Mouse (Mus musculus): ENCODE measurements around the gene Dlx3.

- TF ChIP-seq MYOG (IDR thresholded peaks at IDR 0.05; ENCODE audit: control insufficient read depth, extremely low read depth, insufficient read length) (no peak), CTCF (IDR thresholded peaks at IDR 0.05; ENCODE audit: control insufficient read depth, insufficient read depth, insufficient read length) (no peak), USF1 (IDR thresholded peaks at IDR 0.05; ENCODE audit: low read depth) (no peak), FOSL1 (IDR thresholded peaks at IDR 0.05; ENCODE audit: insufficient read depth, low read length, poor library complexity, severe bottlenecking) (no peak), MAX (IDR thresholded peaks at IDR 0.05) (no peak), MYOD1 (IDR thresholded peaks at IDR 0.05; ENCODE audit: control insufficient read depth, insufficient read length, low read depth) (peak; percentile 58)
Observed at GRCm38 (mm10) chr11:95125366-95125948, 5.5 kb downstream of the Dlx3 start.

All from C2C12 (cell line).